Comparison of ENCODE assay signal across 8 mouse cellular contexts in genomic region chr7:35056436-35056864, GRCm38 (mm10). TPM values are rescaled to one million over a fixed set of nuclear protein-coding genes. Genes with fewer than 3 reads are reported as not detected.
DNase-seq lines count a peak whose midpoint lies in the region; ATAC-seq and TF ChIP-seq lines count a peak whose summit lies in the region.

Cebpg (minus strand) TSS chr7:35056573.

- peak; percentile 91 for DNase-seq in c-Kit-positive CD71-positive TER-119-positive erythroid progenitor cells, embryonic 14.5 days (ENCODE audit: low spot score)
- DNase-seq in heart, postnatal 0 days (ENCODE audit: low spot score), result peak; percentile 90
- DNase-seq in kidney, postnatal 4 days, result peak; percentile 97 to 98
- DNase-seq in neural tube, embryonic 11.5 days (ENCODE audit: low spot score), result peak; percentile 95

- peak within 1 kb of the TSS; percentile 99 for H3K4me3 ChIP-seq in ES-Bruce4 (ENCODE audit: low read depth, low read length)
- peak within 1 kb of the TSS; percentile 94 for H3K4me3 ChIP-seq in forebrain, embryonic 13.5 days
- peak within 1 kb of the TSS; percentile 98 for H3K4me3 ChIP-seq in heart, postnatal 0 days (ENCODE audit: low read depth, low read length)
- peak within 1 kb of the TSS; percentile 93 for H3K4me3 ChIP-seq in liver, embryonic 15.5 days (replicated peaks)
- peak within 1 kb of the TSS; percentile 91 for H3K4me3 ChIP-seq in neural tube, embryonic 11.5 days (ENCODE audit: low read depth, low read length)
- peak within 1 kb of the TSS; percentile 98 for H3K4me3 ChIP-seq in stomach, embryonic 16.5 days (replicated peaks; ENCODE audit: low read length)

- H3K9me3 ChIP-seq in ES-Bruce4 (replicated peaks; ENCODE audit: control insufficient read depth, insufficient read depth, low read length, poor library complexity, severe bottlenecking), result no peaks in the 10 kb centered on the region
- no peaks in the 10 kb centered on the region; the same call in 1 of the 2 replicates for H3K9me3 ChIP-seq in forebrain, embryonic 13.5 days (replicated peaks)
- no peaks in the 10 kb centered on the region for H3K9me3 ChIP-seq in heart, postnatal 0 days (replicated peaks; ENCODE audit: control insufficient read depth, low read length)
- H3K9me3 ChIP-seq in liver, embryonic 15.5 days (replicated peaks), result no peaks in the 10 kb centered on the region
- no peaks in the 10 kb centered on the region for H3K9me3 ChIP-seq in neural tube, embryonic 11.5 days (ENCODE audit: control insufficient read depth, low read length)
- H3K9me3 ChIP-seq in stomach, embryonic 16.5 days (replicated peaks; ENCODE audit: control insufficient read depth, low read length), result no peaks in the 10 kb centered on the region

- WGBS in forebrain, embryonic 13.5 days, result under 1% methylated on average over 53 of the region's 53 CpGs
- under 1% methylated on average over 51 of the region's 53 CpGs for WGBS in heart, postnatal 0 days
- WGBS in liver, embryonic 15.5 days (ENCODE audit: insufficient replicate concordance), result under 1% methylated on average over 52 of the region's 53 CpGs
- WGBS in neural tube, embryonic 11.5 days, result under 1% methylated on average over 33 of the region's 53 CpGs
- WGBS in stomach, embryonic 16.5 days, result 0% methylated on average over 52 of the region's 53 CpGs

- H3K36me3 ChIP-seq in ES-Bruce4 (ENCODE audit: control insufficient read depth, insufficient read depth, low read length, poor library complexity, severe bottlenecking), result no peaks in the 10 kb centered on the region
- no peaks in the 10 kb centered on the region for H3K36me3 ChIP-seq in forebrain, embryonic 13.5 days (ENCODE audit: poor library complexity, severe bottlenecking)
- no peaks in the 10 kb centered on the region for H3K36me3 ChIP-seq in heart, postnatal 0 days (replicated peaks; ENCODE audit: control insufficient read depth, insufficient read depth, low read length)
- H3K36me3 ChIP-seq in liver, embryonic 15.5 days (replicated peaks), result 0 out of 2 replicates have a peak, but pooled peaks cover 6% of the 10 kb centered on the region
- no peaks in the 10 kb centered on the region for H3K36me3 ChIP-seq in neural tube, embryonic 11.5 days (ENCODE audit: control insufficient read depth, insufficient read depth, low read length)
- no peaks in the 10 kb centered on the region for H3K36me3 ChIP-seq in stomach, embryonic 16.5 days (ENCODE audit: control insufficient read depth, insufficient read depth, low read length)

- TF ChIP-seq EP300 in ES-Bruce4 (IDR thresholded peaks at IDR 0.05; ENCODE audit: insufficient read depth, low read depth, low read length), result no peak
- TF ChIP-seq EP300 in heart, postnatal 0 days (IDR thresholded peaks at IDR 0.05; ENCODE audit: low read depth), result no peak

- no peaks in the 10 kb centered on the region for H3K27me3 ChIP-seq in ES-Bruce4 (ENCODE audit: control insufficient read depth, insufficient read depth, low read length, poor library complexity, severe bottlenecking)
- no peaks in the 10 kb centered on the region for H3K27me3 ChIP-seq in forebrain, embryonic 13.5 days
- H3K27me3 ChIP-seq in heart, postnatal 0 days (ENCODE audit: control insufficient read depth, insufficient read depth, low read length), result no peaks in the 10 kb centered on the region
- no peaks in the 10 kb centered on the region for H3K27me3 ChIP-seq in liver, embryonic 15.5 days
- H3K27me3 ChIP-seq in neural tube, embryonic 11.5 days (ENCODE audit: control insufficient read depth, insufficient read depth, low read length), result no peaks in the 10 kb centered on the region
- no peaks in the 10 kb centered on the region for H3K27me3 ChIP-seq in stomach, embryonic 16.5 days (ENCODE audit: control insufficient read depth, insufficient read depth, low read length)

- no peak for TF ChIP-seq CTCF in ES-Bruce4 (IDR thresholded peaks at IDR 0.05; ENCODE audit: low read depth, low read length)
- TF ChIP-seq CTCF in heart, postnatal 0 days (IDR thresholded peaks at IDR 0.05; ENCODE audit: low read depth), result no peak

- ATAC-seq in forebrain, embryonic 13.5 days, result peak; percentile 99
- ATAC-seq in heart, postnatal 0 days (ENCODE audit: insufficient read depth, low read depth), result peak; percentile 99
- peak; percentile 94 for ATAC-seq in liver, embryonic 15.5 days (ENCODE audit: insufficient read depth)
- peak; percentile 99 for ATAC-seq in neural tube, embryonic 11.5 days (ENCODE audit: insufficient read depth, low FRiP score, low TSS enrichment)
- ATAC-seq in stomach, embryonic 16.5 days (ENCODE audit: insufficient read depth, low FRiP score), result peak; percentile 98

- H3K27ac ChIP-seq in ES-Bruce4 (ENCODE audit: insufficient read depth, low read length), result peak within 1 kb of the TSS; percentile 45; the same call in 1 of the 2 replicates
- peak within 1 kb of the TSS; percentile 78 for H3K27ac ChIP-seq in forebrain, embryonic 13.5 days
- H3K27ac ChIP-seq in heart, postnatal 0 days (ENCODE audit: low read depth), result peak within 1 kb of the TSS; percentile 90
- peak within 1 kb of the TSS; percentile 96 for H3K27ac ChIP-seq in liver, embryonic 15.5 days (replicated peaks)
- peak within 1 kb of the TSS; percentile 65 for H3K27ac ChIP-seq in neural tube, embryonic 11.5 days (ENCODE audit: low read depth, low read length)
- peak within 1 kb of the TSS; percentile 82 for H3K27ac ChIP-seq in stomach, embryonic 16.5 days (ENCODE audit: low read length)

- TF ChIP-seq POLR2A in ES-Bruce4 (IDR thresholded peaks at IDR 0.05; ENCODE audit: insufficient read depth, low read length), result no peak

- peaks cover 1% of the 10 kb centered on the region for H3K4me1 ChIP-seq in ES-Bruce4 (ENCODE audit: control insufficient read depth, insufficient read depth, low read length)
- peaks cover 28% of the 10 kb centered on the region for H3K4me1 ChIP-seq in forebrain, embryonic 13.5 days
- peaks cover 6% of the 10 kb centered on the region; the same call in 1 of the 2 replicates for H3K4me1 ChIP-seq in heart, postnatal 0 days (ENCODE audit: control insufficient read depth, insufficient read depth)
- peaks cover 38% of the 10 kb centered on the region for H3K4me1 ChIP-seq in liver, embryonic 15.5 days (replicated peaks)
- peaks cover 7% of the 10 kb centered on the region; the same call in 1 of the 2 replicates for H3K4me1 ChIP-seq in neural tube, embryonic 11.5 days (ENCODE audit: control insufficient read depth, insufficient read depth, low read length)
- peaks cover 20% of the 10 kb centered on the region for H3K4me1 ChIP-seq in stomach, embryonic 16.5 days (ENCODE audit: control insufficient read depth, insufficient read depth, low read length)

- H3K9ac ChIP-seq in ES-Bruce4 (ENCODE audit: low read depth, poor library complexity, severe bottlenecking), result peak within 1 kb of the TSS; percentile 92
- peak within 1 kb of the TSS; percentile 96 for H3K9ac ChIP-seq in forebrain, embryonic 13.5 days
- peak within 1 kb of the TSS; percentile 94 for H3K9ac ChIP-seq in heart, postnatal 0 days (replicated peaks; ENCODE audit: low read depth, low read length)
- peak within 1 kb of the TSS; percentile 98 for H3K9ac ChIP-seq in liver, embryonic 15.5 days
- H3K9ac ChIP-seq in neural tube, embryonic 11.5 days (ENCODE audit: low read length), result peak within 1 kb of the TSS; percentile 89
- peak within 1 kb of the TSS; percentile 96 for H3K9ac ChIP-seq in stomach, embryonic 16.5 days (ENCODE audit: low read length)

- H3K4me2 ChIP-seq in forebrain, embryonic 13.5 days, result peak within 1 kb of the TSS; percentile 94
- peak within 1 kb of the TSS; percentile 80 for H3K4me2 ChIP-seq in heart, postnatal 0 days (ENCODE audit: low read depth, low read length)
- peak within 1 kb of the TSS; percentile 88 for H3K4me2 ChIP-seq in liver, embryonic 15.5 days
- peak within 1 kb of the TSS; percentile 60 for H3K4me2 ChIP-seq in neural tube, embryonic 11.5 days (ENCODE audit: low read depth)
- H3K4me2 ChIP-seq in stomach, embryonic 16.5 days (ENCODE audit: low read depth, low read length), result peak within 1 kb of the TSS; percentile 84

RNA-seq across cellular contexts. Expression of gene Cebpg, which starts in this region (rescaled TPM):
- polyA plus RNA-seq in ES-Bruce4 (2011; ENCODE audit: insufficient read depth, insufficient read length, low read depth, missing spikeins), result 31.9 and 33.0 TPM in 2 replicates
- polyA plus RNA-seq in forebrain, embryonic 13.5 days (2015; fragmentation: Nextera tagmentation; extraction: Ambion mirVana), result 60.8 and 61.7 TPM in 2 replicates
- 3.6 and 9.1 TPM in 2 replicates for total RNA-seq in heart, postnatal 0 days (2014; rRNA removed; ENCODE audit: low replicate concordance)
- polyA plus RNA-seq in heart, postnatal 0 days (2015; fragmentation: Nextera tagmentation; extraction: Ambion mirVana), result 13.4 and 13.9 TPM in 2 replicates
- polyA plus RNA-seq in liver, embryonic 15.5 days (2015; fragmentation: Nextera tagmentation; extraction: Ambion mirVana), result 20.2 and 22.1 TPM in 2 replicates
- 34.8 and 37.5 TPM in 2 replicates for polyA plus RNA-seq in neural tube, embryonic 11.5 days (2014; fragmentation: Nextera tagmentation; extraction: Ambion mirVana)
- 26.1 and 27.4 TPM in 2 replicates for polyA plus RNA-seq in stomach, embryonic 16.5 days (2015; fragmentation: Nextera tagmentation; extraction: Ambion mirVana)

Comparison
In these comparisons a context has a peak if more than half of its experiments do, and no peak if none do; other contexts are left out.
1. Peak in every context shown above with its lines: DNase-seq, ATAC-seq, H3K4me3 ChIP-seq and H3K27ac ChIP-seq.
2. H3K27ac ChIP-seq: peak in every context shown above with its lines; median percentile 96 in liver, embryonic 15.5 days; 90 in heart, postnatal 0 days; 82 in stomach, embryonic 16.5 days; 78 in forebrain, embryonic 13.5 days; 65 in neural tube, embryonic 11.5 days; 45 in ES-Bruce4.